Mouse (Mus musculus) bone marrow, adult 2 months (tissue): ENCODE measurements around the gene Aldh16a1.

ENCODE experiments used
- CTCF ChIP-seq: fragments of 200-500 bp; IDR thresholded peaks from 2 replicates; pipeline ENCODE4 v1.5.1; 2011; ENCODE audit warnings: low read length, control low read depth; ENCODE audit not compliant: control insufficient read depth, insufficient read depth
- POLR2A ChIP-seq: fragments of 200-500 bp; IDR thresholded peaks from 2 replicates; pipeline ENCODE4 v1.6.1; 2011; ENCODE audit warnings: low read depth, mild to moderate bottlenecking, control low read depth, low read length, borderline replicate concordance; ENCODE audit not compliant: control insufficient read depth

DNA sequence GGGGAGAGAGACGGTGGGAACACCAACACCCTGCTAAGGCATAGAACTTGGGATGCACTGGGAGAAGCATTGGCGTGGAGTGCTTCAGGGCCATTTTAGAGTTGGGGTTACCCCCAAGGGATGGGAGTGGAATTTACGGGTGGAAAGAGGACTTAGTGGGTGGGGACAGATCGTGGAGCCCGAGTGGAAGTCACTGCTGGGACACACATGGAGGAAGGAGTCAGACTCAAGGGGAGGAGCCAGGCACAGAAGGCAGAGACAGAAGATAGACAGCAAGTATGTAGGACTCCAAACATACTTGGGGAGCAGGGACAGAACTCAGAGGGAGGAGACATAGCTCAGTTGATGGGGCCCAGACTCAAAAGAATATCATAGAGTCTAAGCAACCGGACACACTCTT lies 8.2 kb upstream of the Aldh16a1 start:
- TF ChIP-seq CTCF: no peak
- no peak for TF ChIP-seq POLR2A
